Mouse (Mus musculus): Measurements from ENCODE around the gene Il17re.

Il17re gene

DNA sequence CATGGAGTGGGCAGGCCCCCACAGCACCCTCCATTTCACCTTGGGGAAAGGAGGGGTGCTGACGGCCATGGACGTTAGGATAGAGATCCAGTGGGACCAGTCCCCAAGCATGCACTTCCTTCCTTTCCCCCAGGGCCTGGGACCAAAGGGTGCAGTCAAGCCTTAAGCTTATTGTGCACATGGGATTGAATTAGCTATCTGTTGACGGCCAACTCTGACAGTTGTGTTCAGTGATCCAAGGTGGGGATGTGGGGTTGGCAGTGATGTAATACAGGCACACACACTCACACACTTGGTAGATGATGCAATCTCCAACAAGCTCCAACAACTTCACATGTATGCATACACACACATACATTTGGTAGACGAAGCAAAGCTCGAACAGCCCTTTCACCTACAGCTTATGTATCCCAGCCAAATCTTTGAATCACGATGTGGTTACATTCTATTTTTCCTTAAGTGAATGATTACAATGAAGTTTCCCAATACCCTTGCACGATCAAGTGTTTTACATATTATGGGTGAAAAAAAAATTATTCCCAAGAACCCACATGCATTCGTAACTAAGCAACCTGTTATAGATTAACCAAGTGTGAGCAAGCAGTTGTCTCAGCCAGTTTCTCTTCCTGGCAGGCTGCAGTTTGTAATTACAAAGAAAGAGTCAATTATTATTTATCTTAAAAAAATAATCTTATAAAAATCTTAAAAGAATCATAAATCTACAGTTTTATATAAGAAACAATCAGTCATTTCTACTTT is 13.9 kb upstream of the Il17re start:
- DNase-seq: peak; percentile 57

DNA sequence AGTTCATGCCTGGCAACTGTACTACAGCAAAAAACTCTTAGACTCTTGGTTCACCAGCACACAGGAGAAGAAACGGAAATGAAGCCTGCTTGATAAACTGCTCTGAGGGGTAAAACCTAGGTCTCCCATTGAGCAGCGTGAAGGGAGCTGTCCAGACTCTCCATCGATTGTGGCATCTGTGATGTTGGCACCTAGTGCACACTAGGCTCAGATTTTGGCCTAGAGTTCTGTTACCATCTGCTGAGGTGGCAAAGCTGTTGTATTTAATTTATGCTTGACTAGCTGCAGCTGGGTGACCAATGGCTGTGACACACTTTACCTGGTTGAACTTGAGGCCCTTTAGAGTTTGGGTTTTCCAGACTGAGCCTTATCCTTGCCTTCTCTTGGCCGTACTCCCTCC is 10.6 kb upstream of the Il17re start:
- no peak for DNase-seq

- DNase-seq: peak; percentile 61
Measured at GRCm38 (mm10) chr6:113451839-113452238, 6.4 kb upstream of the Il17re start.

- no peak for DNase-seq
Measured at GRCm38 (mm10) chr6:113455007-113455406, 3.3 kb upstream of the Il17re start.

GRCm38 (mm10) chr6:113458635-113459034 is 351 bp downstream of the Il17re start:
- no peak for DNase-seq

GRCm38 (mm10) chr6:113464040-113464439 is 5.8 kb downstream of the Il17re start:
- no peak for DNase-seq

DNA sequence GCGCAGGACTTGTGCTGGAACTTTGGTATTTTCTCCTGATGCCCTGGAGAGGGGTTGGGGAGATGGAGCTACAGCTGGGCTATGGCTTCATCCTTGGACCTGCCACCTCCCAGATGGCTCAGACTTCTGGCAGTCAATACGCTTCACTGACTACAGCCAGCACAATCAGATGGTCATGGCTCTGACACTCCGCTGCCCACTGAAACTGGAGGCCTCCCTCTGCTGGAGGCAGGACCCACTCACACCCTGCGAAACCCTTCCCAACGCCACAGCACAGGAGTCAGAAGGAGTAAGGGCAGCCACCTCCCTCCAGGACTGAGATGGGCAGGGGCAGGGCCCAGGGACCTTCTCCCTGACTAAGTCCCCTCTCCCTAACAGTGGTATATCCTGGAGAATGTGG is 7.3 kb downstream of the Il17re start:
- no peak for DNase-seq

DNA sequence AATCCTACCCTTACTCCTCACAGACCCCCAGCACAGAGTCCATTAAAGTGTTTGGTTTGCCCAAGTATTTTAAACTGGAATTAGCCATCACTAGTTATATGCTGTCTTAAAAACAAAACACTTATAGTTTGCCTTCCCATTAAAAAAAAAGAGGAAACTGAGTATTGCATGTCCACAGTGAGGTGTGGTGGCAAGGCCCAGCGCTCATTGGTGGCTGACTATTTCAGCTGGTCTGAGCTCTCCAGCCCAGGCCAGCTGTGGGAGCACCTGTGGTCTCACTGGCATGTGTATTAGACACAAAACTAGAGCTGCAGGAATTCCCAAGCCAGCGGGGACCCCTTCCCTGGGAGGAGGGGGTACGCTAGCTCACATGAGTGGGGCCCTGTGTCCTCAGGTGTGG is 10.2 kb downstream of the Il17re start:
- DNase-seq: no peak

DNA sequence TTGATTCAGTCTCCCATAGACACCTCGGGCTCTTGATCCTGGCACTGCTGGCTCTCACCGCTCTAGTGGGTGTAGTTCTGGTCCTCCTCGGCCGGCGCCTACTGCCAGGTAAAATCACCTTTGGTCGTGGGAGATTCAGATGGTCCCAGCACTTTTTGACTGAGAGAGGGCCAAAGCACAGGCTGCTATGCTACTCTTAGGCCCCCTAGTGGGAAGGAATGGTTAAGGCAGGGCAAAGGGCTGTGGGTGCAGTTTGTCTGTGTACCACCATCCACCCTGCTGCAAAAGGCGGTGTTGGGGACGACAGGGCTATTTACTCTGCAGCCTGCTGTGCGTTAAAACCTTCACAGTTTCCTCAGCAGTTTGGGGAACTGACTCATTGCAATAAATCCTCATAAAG is 10.7 kb downstream of the Il17re start:
- DNase-seq: peak; percentile 90

GRCm38 (mm10) chr6:113469432-113469831 is 11.1 kb downstream of the Il17re start:
- peak; percentile 81 for DNase-seq

DNA sequence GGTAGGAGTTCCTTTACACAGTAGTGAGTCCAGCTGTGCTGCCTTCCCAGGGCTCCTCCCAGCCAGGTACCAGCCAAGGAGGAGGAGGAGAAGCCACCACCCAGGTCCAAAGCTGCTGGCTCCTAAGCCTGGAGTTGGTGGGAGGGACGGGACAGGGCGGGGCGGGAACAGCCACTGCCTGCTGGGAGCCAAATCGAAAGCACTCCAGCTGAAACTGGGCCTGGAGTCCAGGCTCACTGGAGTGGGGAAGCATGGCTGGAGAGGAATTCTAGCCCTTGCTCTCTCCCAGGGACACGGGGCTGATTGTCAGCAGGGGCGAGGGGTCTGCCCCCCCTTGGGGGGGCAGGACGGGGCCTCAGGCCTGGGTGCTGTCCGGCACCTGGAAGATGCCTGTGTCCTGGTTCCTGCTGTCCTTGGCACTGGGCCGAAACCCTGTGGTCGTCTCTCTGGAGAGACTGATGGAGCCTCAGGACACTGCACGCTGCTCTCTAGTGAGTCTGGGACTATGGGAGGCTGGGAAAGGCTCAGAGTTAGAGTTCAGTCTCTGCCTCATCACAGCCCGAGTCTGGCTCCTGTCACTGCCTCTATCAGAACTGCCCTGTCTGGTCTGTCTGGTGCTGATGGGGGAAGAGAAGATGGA is 13.1 kb downstream of the Il17re start, which contains the start of gene Il17rc:
Gene Il17rc (plus strand): TSS at position 131 of the 640 bp plus-strand sequence.
- peak; percentile 81 for DNase-seq

DNA sequence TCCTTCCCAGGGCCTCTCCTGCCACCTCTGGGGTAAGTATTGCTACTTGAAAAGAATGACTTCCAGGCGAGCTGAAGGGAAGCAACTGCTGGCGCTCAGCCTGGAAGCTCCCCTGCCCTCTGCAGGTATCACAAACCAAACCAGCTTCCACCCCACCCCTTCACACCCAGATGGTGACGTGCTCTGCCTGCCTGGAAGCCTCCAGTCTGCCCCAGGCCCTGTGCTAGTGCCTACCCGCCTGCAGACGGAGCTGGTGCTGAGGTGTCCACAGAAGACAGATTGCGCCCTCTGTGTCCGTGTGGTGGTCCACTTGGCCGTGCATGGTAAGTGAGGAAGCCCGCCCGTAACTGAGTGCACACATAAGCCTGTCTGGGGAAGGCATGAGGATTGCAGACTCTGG is 13.8 kb downstream of the Il17re start:
- DNase-seq: no peak

- DNase-seq: no peak
Measured at GRCm38 (mm10) chr6:113473246-113473645, 15.0 kb downstream of the Il17re start.

GRCm38 (mm10) chr6:113473715-113474114 is 15.4 kb downstream of the Il17re start:
- DNase-seq: no peak

GRCm38 (mm10) chr6:113477353-113477752 is 19.1 kb downstream of the Il17re start:
- no peak for DNase-seq

GRCm38 (mm10) chr6:113478906-113479305 is 20.6 kb downstream of the Il17re start:
- DNase-seq: no peak

GRCm38 (mm10) chr6:113480555-113481373 is 22.5 kb downstream of the Il17re start:
- DNase-seq: peak; percentile 64

DNA sequence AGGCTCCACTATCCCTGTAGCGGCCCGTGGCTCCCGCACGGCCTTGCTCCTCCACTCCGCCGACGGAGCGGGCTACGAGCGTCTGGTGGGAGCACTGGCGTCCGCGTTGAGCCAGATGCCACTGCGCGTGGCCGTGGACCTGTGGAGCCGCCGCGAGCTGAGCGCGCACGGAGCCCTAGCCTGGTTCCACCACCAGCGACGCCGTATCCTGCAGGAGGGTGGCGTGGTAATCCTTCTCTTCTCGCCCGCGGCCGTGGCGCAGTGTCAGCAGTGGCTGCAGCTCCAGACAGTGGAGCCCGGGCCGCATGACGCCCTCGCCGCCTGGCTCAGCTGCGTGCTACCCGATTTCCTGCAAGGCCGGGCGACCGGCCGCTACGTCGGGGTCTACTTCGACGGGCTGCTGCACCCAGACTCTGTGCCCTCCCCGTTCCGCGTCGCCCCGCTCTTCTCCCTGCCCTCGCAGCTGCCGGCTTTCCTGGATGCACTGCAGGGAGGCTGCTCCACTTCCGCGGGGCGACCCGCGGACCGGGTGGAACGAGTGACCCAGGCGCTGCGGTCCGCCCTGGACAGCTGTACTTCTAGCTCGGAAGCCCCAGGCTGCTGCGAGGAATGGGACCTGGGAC is 24.3 kb downstream of the Il17re start:
- no peak for DNase-seq

- DNase-seq: peak; percentile 98
Measured at GRCm38 (mm10) chr6:113483100-113483615, 24.9 kb downstream of the Il17re start, which contains the start of gene Creld1. Gene Creld1, plus strand, starts transcription at chr6:113483297.

GRCm38 (mm10) chr6:113483729-113484128 is 25.4 kb downstream of the Il17re start:
- no peak for DNase-seq

DNA sequence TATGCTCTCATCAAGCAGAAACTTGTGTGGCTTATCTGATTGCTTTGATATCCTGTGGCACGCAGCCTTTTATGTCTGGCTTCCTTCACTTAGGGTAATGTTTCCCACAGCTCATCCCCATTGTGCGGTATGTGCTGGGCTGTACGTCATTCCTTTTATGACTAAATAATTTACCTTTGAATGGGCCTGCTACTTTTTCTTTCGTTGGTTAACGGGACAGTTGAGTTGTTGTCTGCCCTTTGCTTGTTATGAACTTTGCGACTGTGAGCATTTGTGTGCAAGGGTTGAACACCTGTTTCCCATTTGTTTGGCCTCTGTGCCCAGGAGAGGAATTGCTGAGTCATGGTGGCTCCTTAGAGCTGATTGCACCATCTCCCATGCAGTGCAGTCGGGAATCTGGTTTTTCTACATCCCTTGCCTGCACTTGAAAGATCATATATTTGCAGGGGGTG is 28.9 kb downstream of the Il17re start:
- peak; percentile 74 for DNase-seq

DNA sequence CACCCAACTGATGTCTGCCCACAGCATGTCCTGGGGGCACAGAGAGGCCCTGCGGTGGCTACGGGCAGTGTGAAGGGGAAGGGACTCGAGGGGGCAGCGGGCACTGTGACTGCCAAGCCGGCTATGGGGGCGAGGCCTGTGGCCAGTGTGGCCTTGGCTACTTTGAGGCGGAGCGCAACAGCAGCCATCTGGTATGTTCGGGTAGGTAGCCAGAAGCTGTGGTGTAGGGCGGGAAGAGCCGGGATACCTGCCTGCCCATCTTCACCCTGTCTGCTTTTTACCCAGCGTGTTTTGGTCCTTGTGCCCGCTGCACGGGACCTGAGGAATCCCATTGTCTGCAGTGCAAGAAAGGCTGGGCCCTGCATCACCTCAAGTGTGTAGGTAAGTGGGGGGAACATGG is 31.1 kb downstream of the Il17re start:
- no peak for DNase-seq

All from kidney, adult 9 months (tissue).